Comparison of ENCODE assay signal across 20 mouse cellular contexts in the genomic region with DNA sequence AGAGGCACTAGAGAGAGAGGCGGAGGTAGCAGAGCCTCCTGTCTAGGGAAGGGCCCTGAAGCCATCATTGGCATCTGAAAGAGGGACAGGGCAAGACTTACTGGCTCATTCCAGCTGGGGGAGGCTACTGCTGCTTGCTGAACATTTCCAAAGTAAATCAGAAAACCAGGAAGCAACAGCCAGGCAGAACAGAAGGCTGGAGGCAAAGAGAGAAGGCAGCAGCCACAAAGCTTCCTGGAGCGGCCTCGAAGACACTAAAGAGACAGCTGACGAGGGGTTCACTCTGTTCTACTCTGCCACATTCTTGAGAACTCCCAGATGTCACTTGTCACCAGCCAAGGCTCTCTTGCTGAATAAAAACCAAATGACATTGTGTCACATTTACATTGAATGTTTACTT. TPM values are rescaled to one million over a fixed set of nuclear protein-coding genes. Genes with fewer than 3 reads are reported as not detected.
DNase-seq lines count a peak whose midpoint lies in the region; ATAC-seq and TF ChIP-seq lines count a peak whose summit lies in the region.
"Had no signal": no experiment of that assay in that cellular context is flagged by ENCODE, and none has a peak within 500 bp of the region (broad histone marks: within the 10 kb centered on the region; RNA-seq: fewer than 3 reads in every experiment).

No protein-coding gene starts in this region.

- H3K9me3 ChIP-seq in embryonic facial prominence, embryonic 14.5 days (ENCODE audit: control insufficient read depth, low read length): no peaks in the 10 kb centered on the region
- no peaks in the 10 kb centered on the region for H3K9me3 ChIP-seq in embryonic facial prominence, embryonic 10.5 days
- H3K9me3 ChIP-seq in hindbrain, postnatal 0 days (ENCODE audit: low read length): no peaks in the 10 kb centered on the region
- H3K9me3 ChIP-seq in hindbrain, embryonic 10.5 days: peaks cover 4% of the 10 kb centered on the region; the same call in 1 of the 2 replicates
- no peaks in the 10 kb centered on the region for H3K9me3 ChIP-seq in lung, embryonic 15.5 days
- H3K9me3 ChIP-seq: hindbrain, embryonic 15.5 days; neural tube, embryonic 15.5 days had no signal

- no peak overlapping the region for H3K9ac ChIP-seq in embryonic facial prominence, embryonic 14.5 days (ENCODE audit: low read depth, low read length)
- no peak overlapping the region for H3K9ac ChIP-seq in hindbrain, postnatal 0 days (replicated peaks; ENCODE audit: low read length)
- H3K9ac ChIP-seq in lung, embryonic 15.5 days: no peak overlapping the region
- H3K9ac ChIP-seq: hindbrain, embryonic 15.5 days; liver, embryonic 14.5 days; neural tube, embryonic 15.5 days had no signal

- no peak overlapping the region for H3K4me3 ChIP-seq in embryonic facial prominence, embryonic 14.5 days (ENCODE audit: low read depth, low read length)
- no peak overlapping the region for H3K4me3 ChIP-seq in embryonic facial prominence, embryonic 10.5 days
- no peak overlapping the region for H3K4me3 ChIP-seq in hindbrain, postnatal 0 days (ENCODE audit: low read length)
- no peak overlapping the region for H3K4me3 ChIP-seq in hindbrain, embryonic 10.5 days
- H3K4me3 ChIP-seq in lung, embryonic 15.5 days: no peak overlapping the region
- H3K4me3 ChIP-seq: heart, adult 2 months; hindbrain, embryonic 15.5 days; neural tube, embryonic 15.5 days had no signal

- H3K27me3 ChIP-seq in embryonic facial prominence, embryonic 14.5 days (replicated peaks; ENCODE audit: control insufficient read depth, insufficient read depth, low read length): no peaks in the 10 kb centered on the region
- no peaks in the 10 kb centered on the region for H3K27me3 ChIP-seq in embryonic facial prominence, embryonic 10.5 days (replicated peaks; ENCODE audit: low read depth, poor library complexity, severe bottlenecking)
- no peaks in the 10 kb centered on the region for H3K27me3 ChIP-seq in hindbrain, postnatal 0 days (ENCODE audit: insufficient read depth, low read length)
- H3K27me3 ChIP-seq in hindbrain, embryonic 10.5 days (ENCODE audit: insufficient read depth, poor library complexity, severe bottlenecking): no peaks in the 10 kb centered on the region
- H3K27me3 ChIP-seq in lung, embryonic 15.5 days: no peaks in the 10 kb centered on the region
- H3K27me3 ChIP-seq: hindbrain, embryonic 15.5 days; neural tube, embryonic 15.5 days; Patski had no signal

- H3K36me3 ChIP-seq in embryonic facial prominence, embryonic 14.5 days (ENCODE audit: control insufficient read depth, insufficient read depth, low read length): peaks cover 44% of the 10 kb centered on the region
- H3K36me3 ChIP-seq in embryonic facial prominence, embryonic 10.5 days (replicated peaks): peaks cover 70% of the 10 kb centered on the region
- no peaks in the 10 kb centered on the region for H3K36me3 ChIP-seq in hindbrain, postnatal 0 days (ENCODE audit: insufficient read depth, low read length)
- H3K36me3 ChIP-seq in hindbrain, embryonic 10.5 days: peaks cover 56% of the 10 kb centered on the region
- peaks cover 17% of the 10 kb centered on the region; the same call in 1 of the 2 replicates for H3K36me3 ChIP-seq in lung, embryonic 15.5 days
- H3K36me3 ChIP-seq: hindbrain, embryonic 15.5 days had no signal

- no peak for TF ChIP-seq CTCF in hindbrain, postnatal 0 days (IDR thresholded peaks at IDR 0.05; ENCODE audit: low read depth)

- peak; percentile 14 for DNase-seq in embryonic facial prominence, embryonic 14.5 days (ENCODE audit: low spot score)
- no peak for DNase-seq in embryonic facial prominence, embryonic 10.5 days (ENCODE audit: low spot score)
- DNase-seq in hindbrain, postnatal 0 days (ENCODE audit: low spot score): no peak
- DNase-seq in hindbrain, embryonic 10.5 days (ENCODE audit: low spot score): no peak
- DNase-seq in lung, postnatal 36 days: no peak
- DNase-seq in layer of hippocampus, postnatal 10 days (ENCODE audit: low spot score in 2 of 2): peak; percentile 31 to 36
- DNase-seq in thymus, postnatal 25 days: no peak
- DNase-seq: cerebellum, adult 11-12 months; heart, adult 2 months; retina, postnatal 1 day; thymus, postnatal 36 days had no signal

- H3K27ac ChIP-seq in embryonic facial prominence, embryonic 14.5 days (replicated peaks; ENCODE audit: low read depth, low read length): no peak overlapping the region
- no peak overlapping the region for H3K27ac ChIP-seq in embryonic facial prominence, embryonic 10.5 days (replicated peaks)
- peak overlapping the region; percentile 51; the same call in 1 of the 2 replicates for H3K27ac ChIP-seq in hindbrain, postnatal 0 days
- H3K27ac ChIP-seq in hindbrain, embryonic 10.5 days: no peak overlapping the region
- H3K27ac ChIP-seq in lung, embryonic 15.5 days: peak overlapping the region; percentile 45
- H3K27ac ChIP-seq: heart, adult 2 months; hindbrain, embryonic 15.5 days; liver, embryonic 14.5 days; neural tube, embryonic 15.5 days; stomach, postnatal 0 days had no signal

- ATAC-seq in embryonic facial prominence, embryonic 14.5 days (ENCODE audit: low read depth): no peak
- ATAC-seq in hindbrain, postnatal 0 days: peak; percentile 51; the same call in 1 of the 2 replicates
- ATAC-seq in lung, embryonic 15.5 days (ENCODE audit: borderline replicate concordance, extremely low read depth, low FRiP score, low TSS enrichment): peak; percentile 79
- ATAC-seq: Patski had no signal

- H3K4me2 ChIP-seq in embryonic facial prominence, embryonic 14.5 days (ENCODE audit: low read depth, low read length): no peak overlapping the region
- H3K4me2 ChIP-seq in hindbrain, postnatal 0 days (ENCODE audit: low read depth, low read length): no peak overlapping the region
- H3K4me2 ChIP-seq in lung, embryonic 15.5 days: no peak overlapping the region
- H3K4me2 ChIP-seq: hindbrain, embryonic 15.5 days; neural tube, embryonic 15.5 days had no signal

- no peaks in the 10 kb centered on the region; the same call in 1 of the 2 replicates for H3K4me1 ChIP-seq in embryonic facial prominence, embryonic 14.5 days (ENCODE audit: control insufficient read depth, insufficient read depth, low read length)
- H3K4me1 ChIP-seq in embryonic facial prominence, embryonic 10.5 days: no peaks in the 10 kb centered on the region
- 0 out of 2 replicates have a peak, but pooled peaks cover under 1% of the 10 kb centered on the region for H3K4me1 ChIP-seq in hindbrain, postnatal 0 days (ENCODE audit: insufficient read depth, low read length)
- H3K4me1 ChIP-seq in hindbrain, embryonic 10.5 days (replicated peaks): 0 out of 2 replicates have a peak, but pooled peaks cover 3% of the 10 kb centered on the region
- H3K4me1 ChIP-seq in lung, embryonic 15.5 days: peaks cover 15% of the 10 kb centered on the region

- WGBS in embryonic facial prominence, embryonic 14.5 days: 62% methylated on average over 4 of the region's 4 CpGs
- WGBS in embryonic facial prominence, embryonic 10.5 days: 90% methylated on average over 4 of the region's 4 CpGs
- 66% methylated on average over 4 of the region's 4 CpGs for WGBS in hindbrain, postnatal 0 days
- WGBS in hindbrain, embryonic 10.5 days: 87% methylated on average over 4 of the region's 4 CpGs
- 58% methylated on average over 4 of the region's 4 CpGs for WGBS in lung, embryonic 15.5 days

RNA-seq across cellular contexts. Expression of gene Gm49361, which starts 21.4 kb away (rescaled TPM):
- polyA plus RNA-seq in embryonic facial prominence, embryonic 14.5 days (2014; fragmentation: Nextera tagmentation; extraction: Ambion mirVana): not detected in 2 replicates
- not detected in 2 replicates for polyA plus RNA-seq in embryonic facial prominence, embryonic 10.5 days (2016; fragmentation: Nextera tagmentation; extraction: Ambion mirVana)
- total RNA-seq in hindbrain, postnatal 0 days (2014; rRNA removed): 0.16 and 6.4 TPM in 2 replicates
- polyA plus RNA-seq in hindbrain, postnatal 0 days (2015; fragmentation: Nextera tagmentation; extraction: Ambion mirVana): not detected in 2 replicates
- not detected in 2 replicates for polyA plus RNA-seq in hindbrain, embryonic 10.5 days (2016; fragmentation: Nextera tagmentation; extraction: Ambion mirVana)
- polyA plus RNA-seq in lung, embryonic 15.5 days (2015; fragmentation: Nextera tagmentation; extraction: Ambion mirVana): not detected in 2 replicates
- not detected for total RNA-seq in layer of hippocampus, postnatal 10 days (2021)
- total RNA-seq: megakaryocyte-erythroid progenitor cell, adult 5-6 weeks had no signal
- polyA plus RNA-seq: heart, adult 2 months; hindbrain, embryonic 15.5 days; limb, embryonic 11.5 days; liver, embryonic 14.5 days; neural tube, embryonic 15.5 days; Patski; spleen, adult 2 months; stomach, postnatal 0 days had no signal

RNA-seq across cellular contexts. Expression of gene Lats2, which starts 33.7 kb away (rescaled TPM):
- polyA plus RNA-seq in embryonic facial prominence, embryonic 14.5 days (2014; fragmentation: Nextera tagmentation; extraction: Ambion mirVana): 22.7 and 23.9 TPM in 2 replicates
- polyA plus RNA-seq in embryonic facial prominence, embryonic 10.5 days (2016; fragmentation: Nextera tagmentation; extraction: Ambion mirVana): 18.6 and 20.5 TPM in 2 replicates
- total RNA-seq in hindbrain, postnatal 0 days (2014; rRNA removed): 6.4 and 14.1 TPM in 2 replicates
- polyA plus RNA-seq in hindbrain, postnatal 0 days (2015; fragmentation: Nextera tagmentation; extraction: Ambion mirVana): 5.8 and 6.2 TPM in 2 replicates
- polyA plus RNA-seq in hindbrain, embryonic 10.5 days (2016; fragmentation: Nextera tagmentation; extraction: Ambion mirVana): 16.1 and 17.5 TPM in 2 replicates
- polyA plus RNA-seq in lung, embryonic 15.5 days (2015; fragmentation: Nextera tagmentation; extraction: Ambion mirVana): 23.8 and 25.6 TPM in 2 replicates
- 10 to 100 TPM; 20.7 to 25.5 TPM for total RNA-seq in layer of hippocampus, postnatal 10 days (2021)

RNA-seq across cellular contexts. Expression of gene Xpo4, which starts 59.2 kb away (rescaled TPM):
- 23.0 and 26.5 TPM in 2 replicates for polyA plus RNA-seq in embryonic facial prominence, embryonic 14.5 days (2014; fragmentation: Nextera tagmentation; extraction: Ambion mirVana)
- 30.0 and 32.9 TPM in 2 replicates for polyA plus RNA-seq in embryonic facial prominence, embryonic 10.5 days (2016; fragmentation: Nextera tagmentation; extraction: Ambion mirVana)
- total RNA-seq in hindbrain, postnatal 0 days (2014; rRNA removed): 10.1 and 13.3 TPM in 2 replicates
- polyA plus RNA-seq in hindbrain, postnatal 0 days (2015; fragmentation: Nextera tagmentation; extraction: Ambion mirVana): 11.9 and 12.4 TPM in 2 replicates
- polyA plus RNA-seq in hindbrain, embryonic 10.5 days (2016; fragmentation: Nextera tagmentation; extraction: Ambion mirVana): 23.1 and 27.5 TPM in 2 replicates
- polyA plus RNA-seq in lung, embryonic 15.5 days (2015; fragmentation: Nextera tagmentation; extraction: Ambion mirVana): 21.4 and 23.4 TPM in 2 replicates
- total RNA-seq in layer of hippocampus, postnatal 10 days (2021): 10 to 100 TPM; 15.2 to 15.5 TPM

Comparison
In these comparisons a context has a peak if more than half of its experiments do, and no peak if none do; other contexts are left out.
1. DNase-seq: peak in embryonic facial prominence, embryonic 14.5 days (single experiment) and layer of hippocampus, postnatal 10 days (2 of 2); none in embryonic facial prominence, embryonic 10.5 days (single experiment), hindbrain, postnatal 0 days (single experiment), hindbrain, embryonic 10.5 days (single experiment), lung, postnatal 36 days (single experiment) and thymus, postnatal 25 days (single experiment).
2. H3K27ac ChIP-seq: peak in hindbrain, postnatal 0 days (single experiment) and lung, embryonic 15.5 days (single experiment); none in embryonic facial prominence, embryonic 14.5 days (single experiment), embryonic facial prominence, embryonic 10.5 days (single experiment) and hindbrain, embryonic 10.5 days (single experiment).